Mouse (Mus musculus) MEL (cell line): ENCODE data around the gene Tomt.

ENCODE experiments used
- GABPA ChIP-seq: IDR thresholded peaks from 2 replicates; pipeline ENCODE4 v1.6.1; 2012; ENCODE audit warnings: low read depth, mild to moderate bottlenecking, inconsistent platforms, low read length, improper control_type of control experiment, moderate library complexity
- MEF2A ChIP-seq: IDR thresholded peaks from 2 replicates; pipeline ENCODE4 v1.6.1; 2014; ENCODE audit warnings: low read depth, mild to moderate bottlenecking, inconsistent platforms, low read length, improper control_type of control experiment; ENCODE audit not compliant: poor library complexity, insufficient replicate concordance, severe bottlenecking; ENCODE audit errors: extremely low read depth
- MYB ChIP-seq: IDR thresholded peaks from 2 replicates; pipeline ENCODE4 v1.6.1; 2011; ENCODE audit warnings: mild to moderate bottlenecking, low read depth, low read length, improper control_type of control experiment
- ZKSCAN1 ChIP-seq: IDR thresholded peaks from 2 replicates; pipeline ENCODE4 v1.6.1; 2012; ENCODE audit warnings: low read depth, mild to moderate bottlenecking, inconsistent platforms, low read length, improper control_type of control experiment, moderate library complexity
- ZNF384 ChIP-seq: IDR thresholded peaks from 2 replicates; pipeline ENCODE4 v1.6.1; 2012; ENCODE audit warnings: low read depth, mild to moderate bottlenecking, inconsistent platforms, low read length, improper control_type of control experiment

- TF ChIP-seq ZNF384 (no peak), ZKSCAN1 (no peak), GABPA (no peak), MEF2A (no peak), MYB (no peak)
These were observed 37.7 kb downstream of the Tomt start for GRCm38 (mm10) chr7:101868241-101869162.
